Mouse (Mus musculus) neural tube, embryonic 10.5 days (tissue): ENCODE results near the gene Exo1.

Experiments used
- DNase-seq: peaks from one replicate; pipeline ENCODE4 v3.0.0-alpha.2; 2017; ENCODE audit warnings: low spot score; ENCODE audit errors: extremely low spot score

Exo1 gene

GRCm38 (mm10) chr1:175880453-175881296 lies at the start of gene Exo1:
Gene Exo1, plus strand, starts transcription at chr1:175880581.
- DNase-seq, result peak; percentile 96

- DNase-seq, result no peak
Measured at GRCm38 (mm10) chr1:175855515-175855914, 24.9 kb upstream of the Exo1 start.

- DNase-seq, result no peak
Measured at GRCm38 (mm10) chr1:175867050-175867449, 13.3 kb upstream of the Exo1 start.

- no peak for DNase-seq
Measured at GRCm38 (mm10) chr1:175867558-175867957, 12.8 kb upstream of the Exo1 start.

- DNase-seq, result no peak
Measured at GRCm38 (mm10) chr1:175870716-175871115, 9.7 kb upstream of the Exo1 start.

- DNase-seq, result no peak
Measured at GRCm38 (mm10) chr1:175872028-175872816, 8.2 kb upstream of the Exo1 start.

GRCm38 (mm10) chr1:175883398-175883797 lies 3.0 kb downstream of the Exo1 start:
- no peak for DNase-seq

GRCm38 (mm10) chr1:175893263-175893662 lies 12.9 kb downstream of the Exo1 start:
- DNase-seq, result no peak

GRCm38 (mm10) chr1:175893726-175894125 lies 13.3 kb downstream of the Exo1 start:
- no peak for DNase-seq

- no peak for DNase-seq
Measured at GRCm38 (mm10) chr1:175911207-175911606, 30.8 kb downstream of the Exo1 start.

GRCm38 (mm10) chr1:175912038-175912437 lies 31.7 kb downstream of the Exo1 start:
- DNase-seq, result no peak

- DNase-seq, result no peak
Measured at GRCm38 (mm10) chr1:175913728-175914303, 33.4 kb downstream of the Exo1 start.

GRCm38 (mm10) chr1:175920029-175920428 lies 39.6 kb downstream of the Exo1 start, which contains the start of gene Gm38100:
Gene Gm38100, plus strand, starts transcription at chr1:175920329.
- no peak for DNase-seq

GRCm38 (mm10) chr1:175921091-175921490 lies 40.7 kb downstream of the Exo1 start:
- DNase-seq, result no peak

- peak; percentile 69 for DNase-seq
Measured at GRCm38 (mm10) chr1:175923848-175924787, 43.7 kb downstream of the Exo1 start.

GRCm38 (mm10) chr1:175931391-175931790 lies 51.0 kb downstream of the Exo1 start:
- no peak for DNase-seq

- peak; percentile 62 for DNase-seq
Measured at GRCm38 (mm10) chr1:175936282-175936737, 55.9 kb downstream of the Exo1 start.

GRCm38 (mm10) chr1:175938731-175939130 lies 58.4 kb downstream of the Exo1 start:
- DNase-seq, result no peak

- no peak for DNase-seq
Measured at GRCm38 (mm10) chr1:175943168-175943567, 62.8 kb downstream of the Exo1 start.

- no peak for DNase-seq
Measured at GRCm38 (mm10) chr1:175946718-175947315, 66.4 kb downstream of the Exo1 start.
